Mouse (Mus musculus) megakaryocyte, embryonic 14.5 days (primary cell): Measurements from ENCODE around the gene Polg. TPM values are rescaled to one million over a fixed set of nuclear protein-coding genes. Genes with fewer than 3 reads are reported as not detected.
A peak's percentile ranks its signal among the peaks of the same experiment; 100 is the strongest.

Source experiments
- H3K27me3 ChIP-seq: replicated peaks from 2 replicates; pipeline ENCODE3; 2012; ENCODE audit warnings: inconsistent platforms
- H3K36me3 ChIP-seq: replicated peaks from 2 replicates; pipeline ENCODE3; 2012; ENCODE audit warnings: low read length, inconsistent platforms, mixed read lengths
- H3K4me1 ChIP-seq: 2 replicates; pipeline ENCODE4 v1.6.1; 2012; ENCODE audit warnings: inconsistent platforms
- H3K4me3 ChIP-seq: replicated peaks from 2 replicates; pipeline ENCODE3; 2012; ENCODE audit warnings: moderate library complexity, mild to moderate bottlenecking, inconsistent platforms
- H3K9me3 ChIP-seq: 2 replicates; pipeline ENCODE4 v1.6.1; 2012; ENCODE audit warnings: inconsistent platforms
- FLI1 ChIP-seq: IDR thresholded peaks from 2 replicates; pipeline ENCODE4 v1.6.1; 2012; ENCODE audit warnings: low read length, inconsistent platforms, mixed read lengths
- GATA1 ChIP-seq: IDR thresholded peaks from 3 replicates; pipeline ENCODE4 v1.6.1; 2012; ENCODE audit warnings: mixed read lengths, low read length, inconsistent platforms, borderline replicate concordance
- polyA plus RNA-seq: library from polyadenylated mRNA; stranded (reverse); fragments of >175 nt; gene quantifications from 2 replicates; pipeline ENCODE4 v1.2.3, GENCODE M21; 2012; ENCODE audit warnings: low replicate concordance; ENCODE audit not compliant: insufficient read depth

Polg gene
- polyA plus RNA-seq, 1 experiment = 10.2 TPM

DNA sequence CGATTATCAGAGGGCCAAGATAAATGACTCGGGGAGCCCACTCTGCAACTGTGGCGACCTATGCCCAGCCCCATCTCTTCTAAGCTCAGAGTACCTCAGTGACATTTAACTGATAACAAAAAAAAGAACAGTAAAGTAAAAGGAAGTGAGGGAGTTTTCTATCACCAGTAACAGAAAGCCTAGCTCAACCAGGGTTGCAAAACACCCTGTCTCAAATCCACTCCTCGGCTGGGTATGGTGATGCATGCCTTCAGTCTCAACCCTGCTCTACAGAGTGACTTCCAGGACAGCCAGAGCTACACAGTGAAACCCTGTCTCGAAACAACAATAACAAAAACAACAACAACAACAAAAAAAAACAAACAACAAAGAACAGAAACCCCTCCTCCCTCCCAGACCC, 3.6 kb upstream of the Polg start:
- peaks cover 5% of the 10 kb centered on the region for H3K36me3 ChIP-seq
- H3K4me1 ChIP-seq = peaks cover 66% of the 10 kb centered on the region
- H3K27me3 ChIP-seq = peaks cover 13% of the 10 kb centered on the region
- TF ChIP-seq GATA1 = no peak
- peaks cover 6% of the 10 kb centered on the region for H3K9me3 ChIP-seq
- no peak overlapping the region for H3K4me3 ChIP-seq

DNA sequence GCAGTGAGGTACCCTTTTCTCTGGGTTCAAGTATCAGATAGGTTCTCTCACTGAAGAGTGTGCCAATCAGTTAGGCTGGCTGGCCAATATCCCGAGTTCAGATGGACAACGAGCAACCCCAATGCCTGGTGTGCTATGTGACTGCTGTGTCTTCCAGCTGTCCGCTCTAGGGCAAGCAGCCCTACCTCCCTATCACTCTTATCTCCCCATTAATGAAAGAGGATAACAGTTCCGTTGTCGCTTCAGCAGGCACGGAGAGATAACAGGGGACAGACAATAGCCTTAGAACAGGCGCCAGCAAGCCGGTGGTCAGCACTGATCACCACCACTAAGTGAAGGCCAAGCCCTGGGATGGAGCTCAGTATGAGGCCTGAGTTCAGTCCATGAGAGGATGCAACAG, 2.8 kb upstream of the Polg start:
- peaks cover 70% of the 10 kb centered on the region for H3K4me1 ChIP-seq
- no peak for TF ChIP-seq FLI1
- H3K27me3 ChIP-seq = peaks cover 10% of the 10 kb centered on the region
- peak overlapping the region; percentile 67 for H3K4me3 ChIP-seq
- no peaks in the 10 kb centered on the region for H3K9me3 ChIP-seq
- H3K36me3 ChIP-seq = peaks cover 13% of the 10 kb centered on the region

DNA sequence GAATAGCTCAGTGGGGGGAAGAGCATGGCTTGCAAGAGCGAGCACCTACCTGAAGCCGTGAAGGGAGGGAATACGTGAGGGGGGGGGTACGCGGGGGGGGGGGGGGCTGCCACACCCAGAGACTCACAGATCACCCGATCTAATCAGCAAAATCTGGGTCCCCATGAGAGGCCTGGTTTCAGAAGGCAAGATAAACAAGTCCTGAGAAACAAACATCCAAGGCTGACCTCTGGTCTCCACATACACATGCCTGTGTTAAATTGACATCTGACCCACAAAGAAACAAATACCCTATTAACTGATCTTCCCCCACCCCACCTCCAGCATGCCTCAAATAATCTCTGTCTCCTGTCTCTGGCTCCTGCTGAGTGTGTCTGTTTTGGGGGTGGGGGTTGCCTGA, 1.8 kb upstream of the Polg start:
- H3K4me3 ChIP-seq = peak overlapping the region; percentile 75
- no peaks in the 10 kb centered on the region for H3K9me3 ChIP-seq
- H3K4me1 ChIP-seq = peaks cover 78% of the 10 kb centered on the region
- TF ChIP-seq GATA1 = no peak
- H3K36me3 ChIP-seq = peaks cover 21% of the 10 kb centered on the region
- peaks cover 9% of the 10 kb centered on the region for H3K27me3 ChIP-seq

DNA sequence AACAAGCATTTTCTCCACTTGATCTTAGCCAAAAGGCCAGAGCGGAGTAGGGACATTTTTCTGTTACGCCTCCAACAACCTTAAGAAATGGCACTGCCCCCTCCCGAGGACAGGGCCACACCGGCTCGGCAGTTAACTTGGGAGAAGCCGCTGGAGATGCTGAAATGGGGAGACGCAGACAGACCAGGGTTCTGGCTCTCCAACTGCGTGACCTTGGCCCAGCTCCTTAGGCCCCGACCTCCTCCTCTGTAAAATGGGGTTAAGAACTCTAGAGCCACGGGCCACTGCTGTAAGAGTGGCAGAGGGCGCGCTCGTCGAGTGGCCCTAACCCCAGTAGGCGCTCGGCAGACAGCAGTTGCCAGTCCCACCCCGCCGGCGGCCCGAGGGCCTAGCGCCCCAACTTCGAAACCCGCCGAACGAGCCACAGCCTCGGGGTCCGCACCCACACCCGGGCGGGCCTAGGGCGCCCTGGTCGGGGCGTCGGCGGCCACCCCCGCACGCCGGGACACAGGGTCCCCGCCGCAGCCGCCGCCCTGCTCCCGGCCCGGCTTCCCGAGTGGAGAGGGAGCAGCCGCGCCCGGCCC, 609 bp downstream of the Polg start:
- TF ChIP-seq GATA1 (no peak), FLI1 (no peak)
- Histone ChIP-seq H3K27me3 (peaks cover 9% of the 10 kb centered on the region), H3K4me1 (peaks cover 88% of the 10 kb centered on the region), H3K36me3 (peaks cover 42% of the 10 kb centered on the region), H3K9me3 (no peaks in the 10 kb centered on the region), H3K4me3 (peak overlapping the region; percentile 94)

DNA sequence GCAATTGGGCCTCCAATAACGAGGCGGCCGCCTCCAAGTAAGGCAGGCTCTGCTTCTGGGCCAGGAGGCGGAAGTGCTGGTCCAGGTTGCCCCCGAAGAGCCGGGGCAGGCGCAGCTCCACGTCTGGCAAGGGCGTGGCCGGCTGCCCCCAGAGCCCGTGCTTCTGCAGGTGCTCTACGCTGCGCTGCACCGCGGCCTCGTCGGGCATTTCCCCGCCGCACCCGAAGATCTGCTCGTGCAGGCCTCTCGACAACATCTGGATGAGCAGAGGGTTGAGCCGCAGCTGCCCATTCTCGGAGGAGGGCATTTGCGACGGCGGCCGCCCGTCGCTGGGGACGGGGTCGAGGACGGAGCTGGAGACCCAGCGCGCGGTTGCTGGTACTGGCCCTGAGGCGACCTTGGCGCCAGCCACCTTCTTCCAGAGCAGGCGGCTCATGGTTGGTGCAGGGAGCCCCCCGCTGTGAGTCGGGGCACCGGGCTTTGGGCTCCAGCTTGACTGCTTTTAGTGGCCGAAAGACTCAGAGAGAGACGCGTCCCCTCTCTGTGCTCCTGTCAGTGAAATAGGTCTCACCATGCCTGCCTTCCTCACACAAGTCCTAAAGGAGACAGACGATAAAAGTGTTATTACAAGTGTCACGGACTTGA, 1.3 kb downstream of the Polg start:
- Histone ChIP-seq H3K9me3 (no peaks in the 10 kb centered on the region), H3K36me3 (peaks cover 48% of the 10 kb centered on the region), H3K4me1 (peaks cover 82% of the 10 kb centered on the region), H3K27me3 (peaks cover 9% of the 10 kb centered on the region), H3K4me3 (peak overlapping the region; percentile 94)
- no peak for TF ChIP-seq FLI1
- TF ChIP-seq GATA1 = no peak

DNA sequence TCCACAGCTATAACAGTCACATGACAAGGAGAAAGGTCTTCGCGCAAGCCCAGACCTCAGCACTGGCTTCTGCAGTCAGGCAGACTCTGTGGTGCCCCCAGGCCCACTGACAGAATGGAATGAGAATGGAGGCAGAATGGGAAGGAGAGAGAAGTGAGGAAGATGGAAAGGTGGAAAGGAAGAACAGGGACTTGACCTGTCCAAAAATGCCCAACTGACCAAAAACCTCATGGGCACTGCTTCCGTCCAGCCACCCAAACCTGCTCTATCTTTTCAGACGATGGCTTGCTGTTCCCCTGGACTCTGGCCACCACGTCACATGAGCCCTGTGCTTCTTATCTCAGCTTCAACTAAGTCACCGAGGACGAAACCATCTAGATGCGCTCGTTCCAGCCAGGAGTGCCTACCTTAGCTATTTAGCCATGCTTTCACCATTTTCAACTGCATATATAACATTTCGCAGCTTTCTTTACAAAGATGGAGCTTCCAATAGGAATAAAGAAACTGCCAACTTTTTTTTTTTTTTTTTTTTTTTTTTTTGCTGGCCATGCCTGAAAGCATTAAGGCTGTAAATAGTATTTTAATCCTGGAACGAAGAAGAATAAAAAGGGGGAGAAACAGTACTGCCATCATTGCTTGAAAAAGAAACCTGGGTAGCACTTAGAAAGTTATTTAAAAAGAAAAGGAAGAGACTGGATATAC, 2.6 kb downstream of the Polg start:
- H3K27me3 ChIP-seq = peaks cover 12% of the 10 kb centered on the region
- H3K4me3 ChIP-seq = no peak overlapping the region
- H3K4me1 ChIP-seq = peaks cover 68% of the 10 kb centered on the region
- peaks cover 62% of the 10 kb centered on the region for H3K36me3 ChIP-seq
- no peaks in the 10 kb centered on the region for H3K9me3 ChIP-seq
- TF ChIP-seq FLI1 = no peak
- TF ChIP-seq GATA1 = no peak

DNA sequence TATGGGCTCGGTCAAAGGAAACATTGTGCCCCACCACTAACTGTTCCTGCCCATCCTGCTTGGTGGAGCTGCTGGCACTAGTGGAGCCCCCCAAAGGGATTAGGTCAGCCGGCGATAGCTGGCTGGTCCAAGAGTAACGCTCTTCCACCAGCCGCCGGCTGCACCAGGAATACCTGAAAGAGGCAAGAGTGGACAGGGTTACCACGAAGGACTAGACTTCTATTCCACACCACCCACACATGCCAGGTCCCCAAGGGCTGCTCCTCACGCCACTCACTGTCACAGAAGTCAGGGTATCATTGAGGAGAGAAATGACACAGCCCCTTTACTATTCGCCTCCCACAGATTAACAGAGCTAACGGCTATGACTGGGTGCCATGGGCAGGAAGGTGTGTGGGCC, 4.4 kb downstream of the Polg start:
- Histone ChIP-seq H3K4me3 (no peak overlapping the region), H3K4me1 (peaks cover 50% of the 10 kb centered on the region), H3K27me3 (peaks cover 9% of the 10 kb centered on the region), H3K9me3 (no peaks in the 10 kb centered on the region), H3K36me3 (peaks cover 80% of the 10 kb centered on the region)
- TF ChIP-seq FLI1 (no peak), GATA1 (no peak)

DNA sequence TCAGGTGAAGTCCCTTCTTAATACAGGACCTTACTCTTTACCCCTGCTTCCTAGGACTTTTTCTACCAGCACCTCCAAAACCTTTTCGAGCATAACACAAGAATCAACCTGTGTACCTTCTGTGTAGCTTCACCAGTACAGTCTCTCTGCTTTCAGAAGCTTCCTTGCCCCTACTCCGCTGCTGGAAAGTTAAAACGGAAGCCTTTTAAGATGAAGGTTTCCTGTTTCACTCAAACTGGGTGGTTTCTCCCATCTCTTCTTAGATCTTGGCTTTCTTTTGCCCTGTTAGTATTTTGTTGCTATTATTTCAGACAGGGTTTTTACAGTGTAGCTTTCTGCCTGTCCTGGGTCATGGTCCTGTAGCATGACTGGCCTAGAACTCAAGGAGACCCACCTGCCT, 18.7 kb downstream of the Polg start:
- peaks cover 52% of the 10 kb centered on the region for H3K4me1 ChIP-seq
- H3K36me3 ChIP-seq = peaks cover 92% of the 10 kb centered on the region
- H3K9me3 ChIP-seq = no peaks in the 10 kb centered on the region
- no peaks in the 10 kb centered on the region for H3K27me3 ChIP-seq
- no peak for TF ChIP-seq FLI1
- no peak for TF ChIP-seq GATA1
- no peak overlapping the region for H3K4me3 ChIP-seq

DNA sequence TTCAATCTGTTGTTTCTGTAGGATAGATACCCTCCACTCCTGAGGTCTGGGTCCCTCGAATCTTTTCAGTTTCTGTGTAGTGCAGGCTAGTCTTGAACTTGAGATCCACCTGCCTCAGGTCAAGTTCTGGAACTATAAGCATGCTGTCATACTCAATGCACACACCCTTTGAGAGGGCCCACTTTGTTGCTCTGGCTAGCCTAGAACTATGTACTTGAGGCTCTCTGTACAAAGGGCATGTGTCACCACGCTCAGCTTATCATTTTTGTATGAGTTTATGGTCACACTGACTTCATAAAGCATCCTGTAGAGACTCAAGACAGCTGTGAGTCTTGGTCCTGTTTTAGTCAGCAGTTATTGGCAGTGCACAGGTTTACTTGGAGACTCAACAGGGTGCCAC, 19.1 kb downstream of the Polg start:
- no peak overlapping the region for H3K4me3 ChIP-seq
- H3K9me3 ChIP-seq = 0 out of 2 replicates have a peak, but pooled peaks cover 2% of the 10 kb centered on the region
- peaks cover 92% of the 10 kb centered on the region for H3K36me3 ChIP-seq
- H3K4me1 ChIP-seq = peaks cover 52% of the 10 kb centered on the region
- no peaks in the 10 kb centered on the region for H3K27me3 ChIP-seq
- TF ChIP-seq GATA1 (no peak), FLI1 (no peak)

DNA sequence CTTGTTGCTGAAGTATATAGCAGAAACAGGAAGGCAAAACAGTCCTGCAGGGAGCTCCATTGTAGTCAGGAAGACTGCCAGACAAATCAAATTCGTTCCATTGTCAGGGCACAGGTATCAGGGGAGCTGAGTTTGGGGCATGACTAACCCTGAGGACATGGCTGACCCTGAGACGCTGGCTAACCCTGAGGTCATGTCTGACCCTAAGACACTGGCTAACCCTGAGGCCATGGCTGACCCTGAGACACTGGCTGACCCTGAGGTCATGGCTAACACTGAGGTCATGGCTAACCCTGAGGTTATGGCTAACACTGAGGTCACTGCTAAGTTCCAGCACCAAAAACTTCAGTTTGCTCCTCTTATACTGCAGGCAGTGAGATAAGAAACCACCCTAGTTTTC, 26.1 kb downstream of the Polg start:
- Histone ChIP-seq H3K9me3 (peaks cover 9% of the 10 kb centered on the region), H3K36me3 (peaks cover 63% of the 10 kb centered on the region), H3K27me3 (no peaks in the 10 kb centered on the region), H3K4me1 (peaks cover 12% of the 10 kb centered on the region), H3K4me3 (peak overlapping the region; percentile 11)
- TF ChIP-seq FLI1 (no peak), GATA1 (no peak)
